Comparison of ENCODE assay signal across 14 mouse cellular contexts in the genomic region with DNA sequence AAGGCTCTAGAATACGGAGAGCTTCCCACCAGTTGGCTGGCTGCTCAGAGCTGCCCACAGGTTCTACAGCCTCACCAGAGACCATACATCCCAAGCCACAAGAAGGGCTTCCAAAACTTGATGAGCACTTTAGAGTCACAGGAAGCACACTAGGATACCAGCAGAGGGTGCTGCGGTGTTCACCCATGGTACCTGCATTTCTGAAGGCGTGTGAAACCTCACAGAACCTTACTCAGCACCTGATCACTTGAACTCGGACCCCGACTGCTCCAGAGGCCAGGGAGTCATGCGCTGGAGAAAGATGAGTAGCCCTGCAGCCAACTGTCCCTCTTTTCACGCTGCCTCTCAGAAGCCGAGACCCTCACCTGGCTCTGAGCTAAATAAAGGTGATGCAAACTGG.
DNase-seq lines count a peak whose midpoint lies in the region; ATAC-seq and TF ChIP-seq lines count a peak whose summit lies in the region.
"Had no signal": no experiment of that assay in that cellular context is flagged by ENCODE, and none has a peak within 500 bp of the region (broad histone marks: within the 10 kb centered on the region; RNA-seq: fewer than 3 reads in every experiment).

No protein-coding gene starts in this region.

- H3K36me3 ChIP-seq in heart, embryonic 11.5 days (ENCODE audit: control insufficient read depth, insufficient read depth, low read length) = peaks cover 34% of the 10 kb centered on the region
- H3K36me3 ChIP-seq in liver, adult 2 months (ENCODE audit: control insufficient read depth, insufficient read depth, low read length) = no peaks in the 10 kb centered on the region
- no peaks in the 10 kb centered on the region for H3K36me3 ChIP-seq in thymus, adult 2 months (ENCODE audit: control insufficient read depth, insufficient read depth, low read length)

- no peaks in the 10 kb centered on the region for H3K79me2 ChIP-seq in liver, adult 2 months (ENCODE audit: control insufficient read depth, insufficient read depth, low read length)

- no peak overlapping the region for H3K4me3 ChIP-seq in heart, embryonic 11.5 days (ENCODE audit: low read depth, low read length)
- H3K4me3 ChIP-seq in liver, adult 2 months (ENCODE audit: insufficient read depth, low read depth, low read length) = no peak overlapping the region
- H3K4me3 ChIP-seq in thymus, adult 2 months (ENCODE audit: control insufficient read depth, insufficient read depth, low read length) = no peak overlapping the region
- H3K4me3 ChIP-seq: heart, embryonic 15.5 days; limb, embryonic 12.5 days had no signal

- no peak for ATAC-seq in heart, embryonic 11.5 days (replicated peaks; ENCODE audit: insufficient number of reproducible peaks, low FRiP score, low TSS enrichment)
- 0 out of 2 replicates have a peak, but pooled peaks have one; percentile 6 for ATAC-seq in megakaryocyte-erythroid progenitor cell, adult 5-6 weeks (replicated peaks; ENCODE audit: low FRiP score, low TSS enrichment, poor library complexity, severe bottlenecking)

- no peaks in the 10 kb centered on the region for H3K4me1 ChIP-seq in heart, embryonic 11.5 days (ENCODE audit: control insufficient read depth, insufficient read depth, low read length)
- no peaks in the 10 kb centered on the region for H3K4me1 ChIP-seq in liver, adult 2 months (ENCODE audit: control insufficient read depth, insufficient read depth, low read length)
- H3K4me1 ChIP-seq in thymus, adult 2 months (replicated peaks; ENCODE audit: control insufficient read depth, insufficient read depth, low read length) = no peaks in the 10 kb centered on the region
- H3K4me1 ChIP-seq: heart, embryonic 15.5 days; limb, embryonic 12.5 days had no signal

- no peak overlapping the region for H3K4me2 ChIP-seq in heart, embryonic 11.5 days
- H3K4me2 ChIP-seq: heart, embryonic 15.5 days; limb, embryonic 12.5 days had no signal

- peak; percentile 87 for DNase-seq in heart, adult 11 months
- DNase-seq in liver, adult 2 months (ENCODE audit: extremely low read depth, low read depth, low spot score) = no peak
- no peak for DNase-seq in liver
- DNase-seq in thymus, postnatal 4 days = peak; percentile 27
- DNase-seq in thymus, adult 2 months = no peak
- no peak for DNase-seq in right cerebral cortex, adult 18-20 months
- DNase-seq: adrenal gland, postnatal 10 days; kidney, postnatal 14 days; lung, postnatal 36 days; right cerebral cortex, postnatal 4 days had no signal

- TF ChIP-seq CTCF in liver, adult 2 months (IDR thresholded peaks at IDR 0.05; ENCODE audit: low read depth, low read length) = peak; percentile 18; the same call in 1 of the 2 replicates
- no peak for TF ChIP-seq CTCF in thymus, adult 2 months (IDR thresholded peaks at IDR 0.05; ENCODE audit: borderline replicate concordance, control insufficient read depth, extremely low read depth, insufficient read depth, low read length, poor library complexity)

- 80% methylated on average over 8 of the region's 8 CpGs for WGBS in heart, embryonic 11.5 days (ENCODE audit: insufficient replicate concordance)
- WGBS in liver, adult 2 months = 86% methylated on average over 8 of the region's 8 CpGs
- WGBS in thymus, adult 2 months = 95% methylated on average over 8 of the region's 8 CpGs

- no peak for TF ChIP-seq POLR2A in liver, adult 2 months (IDR thresholded peaks at IDR 0.05; ENCODE audit: extremely low read depth, insufficient read depth, low read length)
- no peak for TF ChIP-seq POLR2A in thymus, adult 2 months (IDR thresholded peaks at IDR 0.05; ENCODE audit: control insufficient read depth, extremely low read depth, insufficient read depth, low read length, poor library complexity)

- no peak overlapping the region for H3K27ac ChIP-seq in heart, embryonic 11.5 days (ENCODE audit: low read depth, low read length)
- no peak overlapping the region for H3K27ac ChIP-seq in liver, adult 2 months (replicated peaks; ENCODE audit: insufficient read depth, low read depth, low read length)
- H3K27ac ChIP-seq in thymus, adult 2 months (ENCODE audit: control insufficient read depth, insufficient read depth, low read length) = no peak overlapping the region
- H3K27ac ChIP-seq: heart, embryonic 15.5 days; limb, embryonic 12.5 days had no signal

- no peak overlapping the region for H3K9ac ChIP-seq in heart, embryonic 11.5 days (ENCODE audit: low read depth, low read length)
- H3K9ac ChIP-seq in liver, adult 2 months (ENCODE audit: low read depth, low read length) = no peak overlapping the region
- H3K9ac ChIP-seq: heart, embryonic 15.5 days; limb, embryonic 12.5 days had no signal

- no peaks in the 10 kb centered on the region for H3K9me3 ChIP-seq in heart, embryonic 11.5 days (replicated peaks; ENCODE audit: control insufficient read depth, low read length)
- H3K9me3 ChIP-seq: heart, embryonic 15.5 days; limb, embryonic 12.5 days had no signal

- H3K27me3 ChIP-seq in heart, embryonic 11.5 days (ENCODE audit: control insufficient read depth, insufficient read depth, low read length) = no peaks in the 10 kb centered on the region
- H3K27me3 ChIP-seq in liver, adult 2 months (ENCODE audit: control insufficient read depth, insufficient read depth, low read length) = no peaks in the 10 kb centered on the region
- no peaks in the 10 kb centered on the region for H3K27me3 ChIP-seq in thymus, adult 2 months (ENCODE audit: control insufficient read depth, insufficient read depth, low read length)
- H3K27me3 ChIP-seq: heart, embryonic 15.5 days; limb, embryonic 12.5 days had no signal

Comparison
In these comparisons a context has a peak if more than half of its experiments do, and no peak if none do; other contexts are left out.
1. DNase-seq: peak in heart, adult 11 months (single experiment) and thymus, postnatal 4 days (single experiment); none in liver, adult 2 months (single experiment), liver (single experiment), thymus, adult 2 months (single experiment) and right cerebral cortex, adult 18-20 months (single experiment).